Comparison of ENCODE assay signal across 9 mouse cellular contexts in the genomic region with DNA sequence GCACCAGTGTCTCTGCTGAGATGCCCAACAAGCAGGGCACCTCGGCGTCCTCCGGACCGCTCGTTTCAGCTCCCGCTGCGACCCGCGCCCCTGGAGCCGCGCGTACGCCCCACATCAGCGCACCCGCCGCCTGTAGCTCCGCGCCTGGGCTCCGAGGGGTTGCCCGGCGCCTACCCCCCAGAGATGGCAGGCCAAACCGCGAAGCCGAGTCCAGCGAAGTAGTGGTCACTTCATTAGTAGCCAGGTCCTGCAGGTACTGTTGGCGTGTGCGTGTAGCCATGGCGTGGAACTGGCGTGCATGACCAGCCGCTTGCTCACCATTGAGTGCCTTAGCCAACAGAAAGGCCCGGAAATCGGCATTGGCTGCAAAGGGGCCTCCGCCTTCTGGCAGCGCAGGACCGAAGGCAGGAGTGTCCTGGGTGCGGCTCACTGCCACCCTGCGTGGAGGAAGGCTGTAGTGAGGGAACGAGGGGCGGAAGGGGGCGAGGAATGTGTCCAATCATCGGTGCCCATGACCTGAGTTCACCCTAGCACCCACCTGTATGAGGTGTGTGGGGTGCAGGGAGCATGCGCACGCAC. TPM values are rescaled to one million over a fixed set of nuclear protein-coding genes. Genes with fewer than 3 reads are reported as not detected.
A peak's percentile ranks its signal among the peaks of the same experiment; 100 is the strongest.
DNase-seq lines count a peak whose midpoint lies in the region; ATAC-seq lines count a peak whose summit lies in the region.
"Had no signal": no experiment of that assay in that cellular context is flagged by ENCODE, and none has a peak within 500 bp of the region (broad histone marks: within the 10 kb centered on the region; RNA-seq: fewer than 3 reads in every experiment).

No protein-coding gene starts in this region.

- no peak for DNase-seq in kidney, postnatal 10 days
- DNase-seq in left cerebral cortex, adult 9 months (ENCODE audit: low spot score in 2 of 2) = no peak
- DNase-seq in spleen, adult 12 weeks (ENCODE audit: low spot score) = no peak
- DNase-seq in cerebellum, postnatal 25 days = no peak

- no peak overlapping the region for H3K27ac ChIP-seq in kidney, embryonic 15.5 days
- H3K27ac ChIP-seq in embryonic facial prominence, embryonic 12.5 days = no peak overlapping the region
- no peak overlapping the region for H3K27ac ChIP-seq in intestine, embryonic 16.5 days (ENCODE audit: low read length)
- no peak overlapping the region for H3K27ac ChIP-seq in neural tube, embryonic 12.5 days

- peak overlapping the region; percentile 33; the same call in 1 of the 2 replicates for H3K9ac ChIP-seq in kidney, embryonic 15.5 days
- peak overlapping the region; percentile 47 for H3K9ac ChIP-seq in embryonic facial prominence, embryonic 12.5 days
- peak overlapping the region; percentile 54 for H3K9ac ChIP-seq in intestine, embryonic 16.5 days (ENCODE audit: low read depth, low read length)
- peak overlapping the region; percentile 47; the same call in 1 of the 2 replicates for H3K9ac ChIP-seq in neural tube, embryonic 12.5 days

- no peak for ATAC-seq in kidney, embryonic 15.5 days (replicated peaks; ENCODE audit: low FRiP score)
- ATAC-seq in embryonic facial prominence, embryonic 12.5 days (ENCODE audit: insufficient number of reproducible peaks, insufficient read depth, low FRiP score, low TSS enrichment) = no peak
- ATAC-seq in intestine, embryonic 16.5 days = peak; percentile 9; the same call in 1 of the 2 replicates
- ATAC-seq in neural tube, embryonic 12.5 days (ENCODE audit: low FRiP score, low read depth) = 0 out of 2 replicates have a peak, but pooled peaks have one; percentile 41
- ATAC-seq: Patski had no signal

- H3K9me3 ChIP-seq in kidney, embryonic 15.5 days (replicated peaks) = no peaks in the 10 kb centered on the region
- H3K9me3 ChIP-seq in embryonic facial prominence, embryonic 12.5 days = no peaks in the 10 kb centered on the region
- no peaks in the 10 kb centered on the region for H3K9me3 ChIP-seq in intestine, embryonic 16.5 days (ENCODE audit: control insufficient read depth, low read length)
- H3K9me3 ChIP-seq in neural tube, embryonic 12.5 days = no peaks in the 10 kb centered on the region

- peak overlapping the region; percentile 44 for H3K4me3 ChIP-seq in kidney, embryonic 15.5 days (replicated peaks)
- H3K4me3 ChIP-seq in embryonic facial prominence, embryonic 12.5 days = peak overlapping the region; percentile 49
- H3K4me3 ChIP-seq in intestine, embryonic 16.5 days (ENCODE audit: low read length) = peak overlapping the region; percentile 44
- peak overlapping the region; percentile 42 for H3K4me3 ChIP-seq in neural tube, embryonic 12.5 days

- peak overlapping the region; percentile 73 for H3K4me2 ChIP-seq in kidney, embryonic 15.5 days
- H3K4me2 ChIP-seq in embryonic facial prominence, embryonic 12.5 days (replicated peaks) = peak overlapping the region; percentile 81
- H3K4me2 ChIP-seq in intestine, embryonic 16.5 days (ENCODE audit: low read depth, low read length) = peak overlapping the region; percentile 68
- peak overlapping the region; percentile 74 for H3K4me2 ChIP-seq in neural tube, embryonic 12.5 days (replicated peaks)

- H3K36me3 ChIP-seq in kidney, embryonic 15.5 days = peaks cover 73% of the 10 kb centered on the region
- peaks cover 27% of the 10 kb centered on the region for H3K36me3 ChIP-seq in embryonic facial prominence, embryonic 12.5 days
- H3K36me3 ChIP-seq in intestine, embryonic 16.5 days (ENCODE audit: control insufficient read depth, insufficient read depth, low read length) = peaks cover 6% of the 10 kb centered on the region; the same call in 1 of the 2 replicates
- peaks cover 20% of the 10 kb centered on the region for H3K36me3 ChIP-seq in neural tube, embryonic 12.5 days

- H3K4me1 ChIP-seq in kidney, embryonic 15.5 days = peaks cover 25% of the 10 kb centered on the region
- peaks cover 19% of the 10 kb centered on the region for H3K4me1 ChIP-seq in embryonic facial prominence, embryonic 12.5 days
- peaks cover 10% of the 10 kb centered on the region for H3K4me1 ChIP-seq in intestine, embryonic 16.5 days (ENCODE audit: control insufficient read depth, insufficient read depth, low read length)
- peaks cover 14% of the 10 kb centered on the region for H3K4me1 ChIP-seq in neural tube, embryonic 12.5 days

- WGBS in kidney, embryonic 15.5 days = 23% methylated on average over 43 of the region's 43 CpGs
- WGBS in embryonic facial prominence, embryonic 12.5 days = 8% methylated on average over 43 of the region's 43 CpGs
- WGBS in intestine, embryonic 16.5 days = 23% methylated on average over 43 of the region's 43 CpGs
- WGBS in neural tube, embryonic 12.5 days = 6% methylated on average over 43 of the region's 43 CpGs

- peaks cover 11% of the 10 kb centered on the region for H3K27me3 ChIP-seq in kidney, embryonic 15.5 days
- H3K27me3 ChIP-seq in embryonic facial prominence, embryonic 12.5 days = peaks cover 27% of the 10 kb centered on the region
- H3K27me3 ChIP-seq in intestine, embryonic 16.5 days (replicated peaks; ENCODE audit: control insufficient read depth, insufficient read depth, low read length) = no peaks in the 10 kb centered on the region
- H3K27me3 ChIP-seq in neural tube, embryonic 12.5 days (replicated peaks) = peaks cover 37% of the 10 kb centered on the region
- H3K27me3 ChIP-seq: Patski had no signal

RNA-seq across cellular contexts. Expression of gene Sipa1, which starts 8.7 kb away (rescaled TPM):
- polyA plus RNA-seq in kidney, embryonic 15.5 days (2015; fragmentation: Nextera tagmentation; extraction: Ambion mirVana) = 30.8 and 39.8 TPM in 2 replicates
- polyA plus RNA-seq in embryonic facial prominence, embryonic 12.5 days (2016; fragmentation: Nextera tagmentation; extraction: Ambion mirVana) = 27.0 and 28.7 TPM in 2 replicates
- polyA plus RNA-seq in intestine, embryonic 16.5 days (2015; fragmentation: Nextera tagmentation; extraction: Ambion mirVana) = 15.8 and 20.8 TPM in 2 replicates
- polyA plus RNA-seq in neural tube, embryonic 12.5 days (2016; fragmentation: Nextera tagmentation; extraction: Ambion mirVana) = 24.8 and 25.7 TPM in 2 replicates

RNA-seq across cellular contexts. Expression of gene Rela, which starts 17.5 kb away (rescaled TPM):
- polyA plus RNA-seq in kidney, embryonic 15.5 days (2015; fragmentation: Nextera tagmentation; extraction: Ambion mirVana) = 47.3 and 52.4 TPM in 2 replicates
- 46.5 and 49.3 TPM in 2 replicates for polyA plus RNA-seq in embryonic facial prominence, embryonic 12.5 days (2016; fragmentation: Nextera tagmentation; extraction: Ambion mirVana)
- 43.2 and 43.9 TPM in 2 replicates for polyA plus RNA-seq in intestine, embryonic 16.5 days (2015; fragmentation: Nextera tagmentation; extraction: Ambion mirVana)
- 34.7 and 36.7 TPM in 2 replicates for polyA plus RNA-seq in neural tube, embryonic 12.5 days (2016; fragmentation: Nextera tagmentation; extraction: Ambion mirVana)

RNA-seq across cellular contexts. Expression of gene Map3k11, which starts 33.7 kb away (rescaled TPM):
- polyA plus RNA-seq in kidney, embryonic 15.5 days (2015; fragmentation: Nextera tagmentation; extraction: Ambion mirVana) = 42.6 and 43.2 TPM in 2 replicates
- 24.7 and 26.0 TPM in 2 replicates for polyA plus RNA-seq in embryonic facial prominence, embryonic 12.5 days (2016; fragmentation: Nextera tagmentation; extraction: Ambion mirVana)
- 28.7 and 33.7 TPM in 2 replicates for polyA plus RNA-seq in intestine, embryonic 16.5 days (2015; fragmentation: Nextera tagmentation; extraction: Ambion mirVana)
- 22.4 and 28.9 TPM in 2 replicates for polyA plus RNA-seq in neural tube, embryonic 12.5 days (2016; fragmentation: Nextera tagmentation; extraction: Ambion mirVana)

RNA-seq across cellular contexts. Expression of gene Pcnx3, which starts 33.9 kb away (rescaled TPM):
- 22.2 and 30.1 TPM in 2 replicates for polyA plus RNA-seq in kidney, embryonic 15.5 days (2015; fragmentation: Nextera tagmentation; extraction: Ambion mirVana)
- 33.1 and 37.9 TPM in 2 replicates for polyA plus RNA-seq in embryonic facial prominence, embryonic 12.5 days (2016; fragmentation: Nextera tagmentation; extraction: Ambion mirVana)
- 15.1 and 16.8 TPM in 2 replicates for polyA plus RNA-seq in intestine, embryonic 16.5 days (2015; fragmentation: Nextera tagmentation; extraction: Ambion mirVana)
- polyA plus RNA-seq in neural tube, embryonic 12.5 days (2016; fragmentation: Nextera tagmentation; extraction: Ambion mirVana) = 30.3 and 32.4 TPM in 2 replicates

RNA-seq across cellular contexts. Expression of gene Kat5, which starts 44.8 kb away (rescaled TPM):
- 53.5 and 58.8 TPM in 2 replicates for polyA plus RNA-seq in kidney, embryonic 15.5 days (2015; fragmentation: Nextera tagmentation; extraction: Ambion mirVana)
- polyA plus RNA-seq in embryonic facial prominence, embryonic 12.5 days (2016; fragmentation: Nextera tagmentation; extraction: Ambion mirVana) = 61.3 and 63.7 TPM in 2 replicates
- polyA plus RNA-seq in intestine, embryonic 16.5 days (2015; fragmentation: Nextera tagmentation; extraction: Ambion mirVana) = 40.2 and 40.9 TPM in 2 replicates
- polyA plus RNA-seq in neural tube, embryonic 12.5 days (2016; fragmentation: Nextera tagmentation; extraction: Ambion mirVana) = 67.4 and 73.3 TPM in 2 replicates

Comparison
In these comparisons a context has a peak if more than half of its experiments do, and no peak if none do; other contexts are left out.
1. ATAC-seq: peak in intestine, embryonic 16.5 days (single experiment) and neural tube, embryonic 12.5 days (single experiment); none in kidney, embryonic 15.5 days (single experiment) and embryonic facial prominence, embryonic 12.5 days (single experiment).
2. Peak in every context shown above with its lines, with median percentiles within 50 percentile points of each other: H3K4me2 ChIP-seq, H3K4me3 ChIP-seq and H3K9ac ChIP-seq.